Mouse (Mus musculus): ENCODE measurements at regions not wholly inside any gene's neighbourhood (a gene's known extent, or its start where the extent isn't known, plus 50 kb on each side); places are given as distances from the start of the nearest gene placed in this dataset.
A peak's percentile ranks its signal among the peaks of the same experiment; 100 is the strongest.

DNA sequence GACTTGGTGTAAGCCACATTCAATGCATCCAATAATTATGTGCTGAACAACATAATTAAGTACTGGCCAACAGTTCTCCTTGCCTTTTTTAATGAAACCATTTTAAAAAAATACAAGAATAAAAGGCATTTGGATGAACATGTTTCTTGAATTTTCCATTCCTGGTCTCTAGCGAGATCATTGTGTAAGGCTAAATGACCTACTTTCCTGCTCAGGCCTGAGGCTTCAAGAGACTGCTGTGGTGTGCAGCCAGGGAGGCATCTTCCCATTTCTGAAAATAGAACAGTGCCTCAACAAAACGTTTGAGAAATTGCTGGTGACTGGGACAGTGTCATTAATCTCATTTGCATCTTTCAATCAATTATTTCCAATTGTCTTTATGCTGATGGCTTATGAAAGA lies 124.5 kb downstream of the Dll1 start:
- H3K9me3 ChIP-seq (ENCODE audit: control insufficient read depth, insufficient read depth, low read depth, low read length) = no peaks in the 10 kb centered on the region
- no peak for TF ChIP-seq HCFC1 (IDR thresholded peaks at IDR 0.05; ENCODE audit: borderline replicate concordance, insufficient read depth, low read length)
- no peak for TF ChIP-seq ZNF384 (IDR thresholded peaks at IDR 0.05; ENCODE audit: low read depth, low read length)
- TF ChIP-seq CHD2 (IDR thresholded peaks at IDR 0.05; ENCODE audit: low read depth, low read length) = no peak
- no peak for TF ChIP-seq MAFK (IDR thresholded peaks at IDR 0.05; ENCODE audit: insufficient read depth, low read depth, low read length)
- no peak for TF ChIP-seq ZC3H11A (IDR thresholded peaks at IDR 0.05; ENCODE audit: borderline replicate concordance, low read depth, low read length)
- in situ Hi-C loops (cut with MboI; ENCODE audit: low sequenced_read_pairs in 2 of 2, unreplicated experiment in 2 of 2) = no loop called here
- H3K27ac ChIP-seq (ENCODE audit: insufficient read depth, low read depth, low read length, poor library complexity, severe bottlenecking) = no peak overlapping the region
- no peak overlapping the region for H3K9ac ChIP-seq (ENCODE audit: insufficient read depth, low read depth, low read length, poor library complexity, severe bottlenecking)
- no peak overlapping the region for H3K4me3 ChIP-seq (ENCODE audit: insufficient read depth in 1 of 2, low read depth in 1 of 2, low read length in 2 of 2, poor library complexity in 1 of 2, severe bottlenecking in 1 of 2)
- no peaks in the 10 kb centered on the region for H3K36me3 ChIP-seq (ENCODE audit: control insufficient read depth, insufficient read depth, low read length, poor library complexity, severe bottlenecking)
- DNase-seq (ENCODE audit: low read depth, low spot score) = no peak
- peaks cover 5 to 14% of the 10 kb centered on the region in 2 experiments; a peak in 3 of 4 replicates for H3K4me1 ChIP-seq (ENCODE audit: control insufficient read depth in 2 of 2, insufficient read depth in 2 of 2, low read length in 2 of 2, poor library complexity in 1 of 2)

- Histone ChIP-seq H3K9ac (ENCODE audit: insufficient read depth, low read depth, low read length, poor library complexity, severe bottlenecking) (no peak overlapping the region), H3K36me3 (ENCODE audit: control insufficient read depth, insufficient read depth, low read length, poor library complexity, severe bottlenecking) (no peaks in the 10 kb centered on the region), H3K9me3 (ENCODE audit: control insufficient read depth, insufficient read depth, low read depth, low read length) (no peaks in the 10 kb centered on the region), H3K4me3 (ENCODE audit: insufficient read depth in 1 of 2, low read depth in 1 of 2, low read length in 2 of 2, poor library complexity in 1 of 2, severe bottlenecking in 1 of 2) (no peak overlapping the region), H3K4me1 (ENCODE audit: control insufficient read depth in 2 of 2, insufficient read depth in 2 of 2, low read length in 2 of 2, poor library complexity in 1 of 2) (peaks cover 9 to 19% of the 10 kb centered on the region in 2 experiments), H3K27ac (ENCODE audit: insufficient read depth, low read depth, low read length, poor library complexity, severe bottlenecking) (no peak overlapping the region)
- TF ChIP-seq ZNF384 (IDR thresholded peaks at IDR 0.05; ENCODE audit: low read depth, low read length) (no peak), CHD2 (IDR thresholded peaks at IDR 0.05; ENCODE audit: low read depth, low read length) (no peak), MAFK (IDR thresholded peaks at IDR 0.05; ENCODE audit: insufficient read depth, low read depth, low read length) (no peak), HCFC1 (IDR thresholded peaks at IDR 0.05; ENCODE audit: borderline replicate concordance, insufficient read depth, low read length) (no peak), ZC3H11A (IDR thresholded peaks at IDR 0.05; ENCODE audit: borderline replicate concordance, low read depth, low read length) (no peak)
- in situ Hi-C loops (cut with MboI; ENCODE audit: low sequenced_read_pairs in 2 of 2, unreplicated experiment in 2 of 2) = no loop called here
- no peak for DNase-seq (ENCODE audit: low read depth, low spot score)
Measured at GRCm38 (mm10) chr17:15251641-15252040, 125.0 kb downstream of the Dll1 start.

DNA sequence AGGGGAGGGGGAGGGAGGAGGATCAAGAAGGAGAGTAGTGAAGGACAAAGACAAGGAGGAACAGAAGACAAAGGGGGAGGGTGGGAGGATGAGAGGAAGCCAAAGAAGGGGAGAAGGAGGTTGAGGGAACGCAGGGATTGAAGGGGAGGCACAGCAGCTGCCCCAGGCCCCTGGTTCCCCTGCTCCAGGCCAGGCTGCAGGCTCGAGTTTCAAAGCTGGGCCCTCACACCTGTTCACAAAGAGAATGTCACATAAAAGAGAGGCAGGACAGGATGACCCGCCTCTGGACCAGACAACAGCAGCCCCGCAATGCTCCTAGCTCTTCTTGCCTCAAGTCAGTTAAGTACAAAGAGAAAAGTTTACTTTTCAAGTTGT lies 128.3 kb downstream of the Dll1 start:
- Histone ChIP-seq H3K36me3 (ENCODE audit: control insufficient read depth, insufficient read depth, low read length, poor library complexity, severe bottlenecking) (no peaks in the 10 kb centered on the region), H3K4me1 (ENCODE audit: control insufficient read depth in 2 of 2, insufficient read depth in 2 of 2, low read length in 2 of 2, poor library complexity in 1 of 2) (peaks cover 9 to 20% of the 10 kb centered on the region in 2 experiments), H3K9me3 (ENCODE audit: control insufficient read depth, insufficient read depth, low read depth, low read length) (no peaks in the 10 kb centered on the region), H3K9ac (ENCODE audit: insufficient read depth, low read depth, low read length, poor library complexity, severe bottlenecking) (peak overlapping the region; percentile 51; the same call in 1 of the 2 replicates), H3K4me3 (ENCODE audit: insufficient read depth in 1 of 2, low read depth in 1 of 2, low read length in 2 of 2, poor library complexity in 1 of 2, severe bottlenecking in 1 of 2) (peak overlapping the region; percentile 45 to 56; a peak in 3 of 4 replicates), H3K27ac (ENCODE audit: insufficient read depth, low read depth, low read length, poor library complexity, severe bottlenecking) (peak overlapping the region; percentile 95)
- in situ Hi-C loops (cut with MboI; ENCODE audit: low sequenced_read_pairs in 2 of 2, unreplicated experiment in 2 of 2) = no loop called here
- no peak for DNase-seq (ENCODE audit: low read depth, low spot score)
- TF ChIP-seq ZNF384 (IDR thresholded peaks at IDR 0.05; ENCODE audit: low read depth, low read length) = no peak
- TF ChIP-seq CHD2 (IDR thresholded peaks at IDR 0.05; ENCODE audit: low read depth, low read length) = no peak
- TF ChIP-seq MAFK (IDR thresholded peaks at IDR 0.05; ENCODE audit: insufficient read depth, low read depth, low read length) = no peak
- TF ChIP-seq ZC3H11A (IDR thresholded peaks at IDR 0.05; ENCODE audit: borderline replicate concordance, low read depth, low read length) = no peak
- TF ChIP-seq HCFC1 (IDR thresholded peaks at IDR 0.05; ENCODE audit: borderline replicate concordance, insufficient read depth, low read length) = no peak

GRCm38 (mm10) chr17:15247546-15248416 lies 128.9 kb downstream of the Dll1 start:
- H3K4me1 ChIP-seq (ENCODE audit: control insufficient read depth in 2 of 2, insufficient read depth in 2 of 2, low read length in 2 of 2, poor library complexity in 1 of 2) = peaks cover 9 to 20% of the 10 kb centered on the region in 2 experiments
- in situ Hi-C loops (cut with MboI; ENCODE audit: low sequenced_read_pairs in 2 of 2, unreplicated experiment in 2 of 2) = no loop called here
- peak; percentile 89 for DNase-seq (ENCODE audit: low read depth, low spot score)
- peak overlapping the region; percentile 45 to 56 for H3K4me3 ChIP-seq (ENCODE audit: insufficient read depth in 1 of 2, low read depth in 1 of 2, low read length in 2 of 2, poor library complexity in 1 of 2, severe bottlenecking in 1 of 2)
- TF ChIP-seq CHD2 (IDR thresholded peaks at IDR 0.05; ENCODE audit: low read depth, low read length) (no peak), HCFC1 (IDR thresholded peaks at IDR 0.05; ENCODE audit: borderline replicate concordance, insufficient read depth, low read length) (no peak), MAFK (IDR thresholded peaks at IDR 0.05; ENCODE audit: insufficient read depth, low read depth, low read length) (no peak)
- no peaks in the 10 kb centered on the region for H3K36me3 ChIP-seq (ENCODE audit: control insufficient read depth, insufficient read depth, low read length, poor library complexity, severe bottlenecking)
- no peaks in the 10 kb centered on the region for H3K9me3 ChIP-seq (ENCODE audit: control insufficient read depth, insufficient read depth, low read depth, low read length)
- H3K27ac ChIP-seq (ENCODE audit: insufficient read depth, low read depth, low read length, poor library complexity, severe bottlenecking) = peak overlapping the region; percentile 95
- H3K9ac ChIP-seq (ENCODE audit: insufficient read depth, low read depth, low read length, poor library complexity, severe bottlenecking) = peak overlapping the region; percentile 65; the same call in 1 of the 2 replicates
